Mouse (Mus musculus) liver, adult 2 months (tissue): ENCODE data around the gene Rassf2. TPM values are rescaled to one million over a fixed set of nuclear protein-coding genes. Genes with fewer than 3 reads are reported as not detected.

ENCODE experiments used
- DNase-seq: peaks from one replicate; pipeline ENCODE4 v3.0.0-alpha.2; 2011; ENCODE audit warnings: low read depth, low spot score; ENCODE audit errors: extremely low read depth
- H3K27ac ChIP-seq: fragments of 200-500 bp; replicated peaks from 2 replicates; pipeline ENCODE4 v1.5.1; 2012; ENCODE audit warnings: low read depth, mild to moderate bottlenecking, control low read depth, inconsistent platforms, low read length; ENCODE audit not compliant: insufficient read depth
- H3K27me3 ChIP-seq: fragments of 200-500 bp; 2 replicates; pipeline ENCODE4 v1.6.1; 2012; ENCODE audit warnings: mild to moderate bottlenecking, moderate library complexity, low read length, inconsistent platforms; ENCODE audit not compliant: control insufficient read depth, insufficient read depth
- H3K36me3 ChIP-seq: fragments of 200-500 bp; 2 replicates; pipeline ENCODE4 v1.6.1; 2012; ENCODE audit warnings: low read length, inconsistent platforms; ENCODE audit not compliant: control insufficient read depth, insufficient read depth
- H3K4me1 ChIP-seq: fragments of 200-500 bp; 2 replicates; pipeline ENCODE4 v1.6.1; 2011; ENCODE audit warnings: low read length; ENCODE audit not compliant: control insufficient read depth, insufficient read depth
- H3K4me3 ChIP-seq: fragments of 200-500 bp; 2 replicates; pipeline ENCODE4 v1.5.1; 2011; ENCODE audit warnings: low read depth, mild to moderate bottlenecking, control low read depth, low read length, moderate library complexity; ENCODE audit not compliant: insufficient read depth
- H3K79me2 ChIP-seq: fragments of 200-500 bp; 2 replicates; pipeline ENCODE4 v1.6.1; 2012; ENCODE audit warnings: inconsistent platforms, mild to moderate bottlenecking, low read length, moderate library complexity; ENCODE audit not compliant: control insufficient read depth, insufficient read depth
- H3K9ac ChIP-seq: fragments of 200-500 bp; 2 replicates; pipeline ENCODE4 v1.6.1; 2012; ENCODE audit warnings: low read depth, mild to moderate bottlenecking, control low read depth, inconsistent platforms, low read length
- CTCF ChIP-seq: fragments of 200-500 bp; IDR thresholded peaks from 2 replicates; pipeline ENCODE4 v1.5.1; 2011; ENCODE audit warnings: low read depth, low read length, control low read depth
- POLR2A ChIP-seq: fragments of 200-500 bp; IDR thresholded peaks from 2 replicates; pipeline ENCODE4 v1.6.1; 2011; ENCODE audit warnings: low read length, control low read depth; ENCODE audit not compliant: insufficient read depth; ENCODE audit errors: extremely low read depth
- WGBS: fragments of 180-500 bp; shearing (Covaris S2); methylation state at CpG from one replicate; pipeline ENCODE4 v1.1.7; 2018; 5-methylcytosine and 5-hydroxymethylcytosine counted together
- polyA plus RNA-seq: library from polyadenylated mRNA; depleted of rRNA; stranded (reverse); fragments of >200 nt; gene quantifications from 2 replicates; pipeline ENCODE4 v1.2.3, GENCODE M21; 2012
- total RNA-seq: library from RNA; depleted of rRNA; stranded (reverse); fragments of >200 nt; gene quantifications from 2 replicates; pipeline ENCODE4 v1.2.3, GENCODE M21; 2014

Rassf2 gene
- total and polyA plus RNA-seq, 2 experiments = 0.84 to 1.3 TPM

DNA sequence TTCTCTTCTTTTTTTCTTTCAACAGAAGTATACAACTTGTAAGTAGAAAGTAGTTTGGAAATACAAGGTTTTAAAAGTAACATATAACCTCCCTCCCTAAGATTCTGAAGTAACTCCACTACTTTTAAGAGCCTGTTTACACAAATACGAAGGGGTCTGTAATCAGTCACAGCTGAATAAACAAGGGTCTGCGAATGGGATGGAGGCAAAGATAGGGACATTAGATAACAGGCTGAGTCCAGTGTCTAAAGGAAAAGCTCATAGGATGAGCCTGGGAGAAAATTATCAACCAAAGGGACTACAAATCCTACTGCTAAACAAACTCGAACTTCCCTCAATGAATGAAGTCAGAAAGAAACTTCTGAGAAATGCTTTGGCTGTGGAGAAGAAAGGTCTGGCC, 19.9 kb upstream of the Rassf2 start:
- no peaks in the 10 kb centered on the region for H3K27me3 ChIP-seq
- H3K27ac ChIP-seq = no peak overlapping the region
- no peak overlapping the region for H3K9ac ChIP-seq
- peaks cover 3% of the 10 kb centered on the region; the same call in 1 of the 2 replicates for H3K36me3 ChIP-seq
- 41% methylated on average over 3 of the region's 3 CpGs for WGBS
- no peaks in the 10 kb centered on the region for H3K4me1 ChIP-seq
- TF ChIP-seq CTCF (no peak), POLR2A (no peak)
- DNase-seq = no peak
- H3K4me3 ChIP-seq = no peak overlapping the region
- H3K79me2 ChIP-seq = no peaks in the 10 kb centered on the region

DNA sequence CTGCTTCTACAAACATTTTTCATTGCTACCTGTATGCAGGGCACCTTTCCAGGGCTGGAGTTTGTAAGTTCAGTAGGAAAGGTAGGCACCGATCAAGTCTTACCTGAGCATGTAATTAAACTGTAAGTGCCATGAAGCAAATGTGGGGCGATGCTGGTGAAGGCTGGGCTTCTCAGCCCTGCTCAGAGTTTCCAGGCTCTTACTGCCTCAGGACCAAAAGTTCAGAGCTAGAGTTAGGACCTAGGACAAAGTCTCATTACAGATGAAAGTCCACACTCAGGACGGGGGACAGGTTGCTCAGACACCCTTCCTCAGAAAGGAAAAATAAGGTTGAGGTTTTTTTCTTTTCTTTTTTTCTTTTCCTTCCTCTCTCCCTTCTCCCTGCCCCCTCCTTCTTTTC, 19.4 kb upstream of the Rassf2 start:
- Histone ChIP-seq H3K36me3 (0 out of 2 replicates have a peak, but pooled peaks cover under 1% of the 10 kb centered on the region), H3K9ac (no peak overlapping the region), H3K4me3 (no peak overlapping the region), H3K27me3 (no peaks in the 10 kb centered on the region), H3K79me2 (no peaks in the 10 kb centered on the region), H3K4me1 (no peaks in the 10 kb centered on the region), H3K27ac (no peak overlapping the region)
- 51% methylated on average over 3 of the region's 3 CpGs for WGBS
- TF ChIP-seq POLR2A (no peak), CTCF (no peak)
- peak; percentile 63 for DNase-seq

DNA sequence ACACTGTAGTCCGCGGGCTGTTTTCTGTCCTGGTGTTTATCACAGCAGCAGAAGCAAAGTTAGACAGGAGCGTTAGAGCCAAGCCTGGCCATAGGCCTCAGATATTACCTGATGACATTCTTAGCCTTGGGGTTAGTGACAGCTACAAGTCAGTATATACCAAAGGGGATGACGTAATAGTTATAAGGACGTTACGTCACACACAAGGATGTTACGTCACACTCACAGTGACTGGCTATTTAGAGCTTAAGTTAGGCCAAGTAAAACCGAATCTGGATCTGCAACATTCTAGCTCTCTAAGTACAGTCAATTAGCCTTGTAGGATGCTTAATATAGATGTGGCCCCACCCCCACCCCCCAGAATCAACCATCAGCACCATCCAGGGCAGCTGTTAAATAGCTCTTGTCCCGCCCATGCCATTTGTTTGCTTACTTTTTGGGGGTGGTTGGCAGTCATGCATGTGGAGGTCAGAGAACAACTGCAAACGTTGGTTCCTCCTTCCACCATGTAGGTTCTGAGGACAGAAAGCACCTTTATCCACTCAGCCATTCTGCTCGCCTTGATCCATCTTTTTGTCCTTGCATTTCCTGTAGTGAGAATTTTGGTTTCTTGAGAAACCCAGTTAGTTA, 18.2 kb upstream of the Rassf2 start:
- Histone ChIP-seq H3K4me3 (no peak overlapping the region), H3K27ac (no peak overlapping the region), H3K27me3 (no peaks in the 10 kb centered on the region), H3K36me3 (no peaks in the 10 kb centered on the region), H3K79me2 (no peaks in the 10 kb centered on the region), H3K4me1 (no peaks in the 10 kb centered on the region), H3K9ac (no peak overlapping the region)
- 70% methylated on average over 11 of the region's 11 CpGs for WGBS
- peak; percentile 18 for DNase-seq
- no peak for TF ChIP-seq CTCF
- no peak for TF ChIP-seq POLR2A

DNA sequence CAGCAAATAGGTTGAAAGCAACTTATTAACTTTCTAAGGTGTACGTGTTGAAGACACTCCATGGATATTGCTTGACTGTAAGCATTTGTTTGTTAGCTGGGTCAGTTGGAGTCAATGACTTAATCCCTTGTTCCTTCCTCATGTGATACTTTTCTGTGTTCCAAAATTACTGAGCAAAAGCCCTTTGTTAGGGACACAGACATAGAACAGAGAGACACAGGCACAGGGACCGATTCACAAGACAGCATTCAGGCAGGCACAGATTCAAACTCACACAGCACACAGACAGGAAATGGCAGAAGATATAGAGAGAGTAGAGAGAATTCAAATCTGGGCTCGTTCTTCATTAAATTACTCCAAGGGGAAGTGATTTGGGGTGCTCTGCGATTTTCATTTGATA, 17.3 kb upstream of the Rassf2 start:
- H3K4me3 ChIP-seq = no peak overlapping the region
- H3K27ac ChIP-seq = no peak overlapping the region
- no peaks in the 10 kb centered on the region for H3K27me3 ChIP-seq
- no peaks in the 10 kb centered on the region for H3K36me3 ChIP-seq
- no peak for DNase-seq
- H3K9ac ChIP-seq = no peak overlapping the region
- no peaks in the 10 kb centered on the region for H3K79me2 ChIP-seq
- H3K4me1 ChIP-seq = no peaks in the 10 kb centered on the region
- no peak for TF ChIP-seq POLR2A
- TF ChIP-seq CTCF = no peak
- 72% methylated on average over 4 of the region's 4 CpGs for WGBS

DNA sequence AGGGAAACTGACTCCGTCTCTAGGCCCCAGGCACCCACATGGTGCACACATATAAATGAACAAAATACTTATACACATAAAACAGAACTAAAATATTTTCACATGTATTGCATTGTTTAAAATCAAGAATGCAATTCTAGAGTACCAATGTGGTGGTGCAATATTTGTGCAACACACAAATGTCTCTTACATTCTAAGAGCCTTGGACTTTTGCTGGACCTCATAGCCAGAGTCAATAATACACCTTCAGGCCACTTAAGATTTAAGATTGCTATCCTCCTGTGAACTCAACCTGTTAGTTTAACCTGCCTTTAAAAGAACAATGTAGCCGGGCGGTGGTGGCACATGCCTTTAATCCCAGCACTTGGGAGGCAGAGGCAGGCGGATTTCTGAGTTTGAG, 16.6 kb upstream of the Rassf2 start:
- DNase-seq = no peak
- WGBS = 97% methylated on average over 4 of the region's 4 CpGs
- TF ChIP-seq CTCF (no peak), POLR2A (no peak)
- Histone ChIP-seq H3K4me1 (no peaks in the 10 kb centered on the region), H3K27me3 (no peaks in the 10 kb centered on the region), H3K9ac (no peak overlapping the region), H3K36me3 (no peaks in the 10 kb centered on the region), H3K79me2 (no peaks in the 10 kb centered on the region), H3K4me3 (no peak overlapping the region), H3K27ac (no peak overlapping the region)
